Mouse (Mus musculus): Measurements from ENCODE around the gene Klk1b24.

DNA sequence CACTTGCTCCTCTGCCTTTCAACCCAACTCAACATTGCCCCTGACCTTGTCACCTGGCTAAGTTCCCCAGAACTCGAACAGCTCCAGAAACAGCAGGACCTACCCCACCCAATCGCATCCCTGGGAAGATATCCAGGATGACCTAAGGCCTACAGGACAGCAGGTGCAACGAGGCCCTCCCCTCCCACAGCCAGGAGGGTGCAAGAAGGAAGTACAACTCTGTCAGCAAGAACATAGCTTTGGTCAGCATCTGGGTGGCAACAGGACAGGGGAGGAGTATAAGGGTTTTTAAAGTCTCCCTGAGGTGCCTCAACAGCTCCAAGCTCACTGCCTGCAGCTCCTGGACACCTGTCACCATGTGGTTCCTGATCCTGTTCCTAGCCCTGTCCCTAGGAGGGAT, 9.9 kb downstream of the Klk1b24 start, which contains the start of gene Klk1b3:
- TF ChIP-seq POLR2A (IDR thresholded peaks at IDR 0.05; ENCODE audit: control insufficient read depth, low read depth, low read length) (no peak), CTCF (IDR thresholded peaks at IDR 0.05; ENCODE audit: control insufficient read depth, insufficient read depth, insufficient replicate concordance, low read depth, low read length) (no peak)

Measured in testis, adult 2 months (tissue).